ENCODE assay signal across 9 mouse cellular contexts in genomic region chr3:130710103-130710502, GRCm38 (mm10). TPM values are rescaled to one million over a fixed set of nuclear protein-coding genes. Genes with fewer than 3 reads are reported as not detected.
DNase-seq lines count a peak whose midpoint lies in the region; ATAC-seq and TF ChIP-seq lines count a peak whose summit lies in the region.
"Had no signal": no experiment of that assay in that cellular context is flagged by ENCODE, and none has a peak within 500 bp of the region (broad histone marks: within the 10 kb centered on the region; RNA-seq: fewer than 3 reads in every experiment).

No protein-coding gene starts in this region.

- DNase-seq in kidney, adult 8-10 months = no peak
- no peak for DNase-seq in forebrain, embryonic 10.5 days (ENCODE audit: extremely low spot score, low spot score)
- DNase-seq in midbrain, postnatal 0 days (ENCODE audit: low spot score) = no peak
- no peak for DNase-seq in layer of hippocampus, postnatal 10 days (ENCODE audit: low spot score in 2 of 2)
- no peak for DNase-seq in left cerebral cortex, adult 11 months (ENCODE audit: low spot score)
- DNase-seq in thymus, adult 18-20 months = no peak

- WGBS in kidney, embryonic 16.5 days = 55% methylated on average over 7 of the region's 7 CpGs
- 61% methylated on average over 7 of the region's 7 CpGs for WGBS in forebrain, embryonic 10.5 days
- 45% methylated on average over 7 of the region's 7 CpGs for WGBS in intestine, postnatal 0 days
- WGBS in midbrain, postnatal 0 days = 62% methylated on average over 7 of the region's 7 CpGs

- TF ChIP-seq CTCF in intestine, postnatal 0 days (IDR thresholded peaks at IDR 0.05; ENCODE audit: low read depth) = no peak
- no peak for TF ChIP-seq CTCF in midbrain, postnatal 0 days (IDR thresholded peaks at IDR 0.05)

- H3K4me2 ChIP-seq in kidney, embryonic 16.5 days (replicated peaks; ENCODE audit: low read depth, low read length) = peak overlapping the region; percentile 82
- H3K4me2 ChIP-seq in intestine, postnatal 0 days (replicated peaks; ENCODE audit: low read depth) = peak overlapping the region; percentile 60
- peak overlapping the region; percentile 81 for H3K4me2 ChIP-seq in midbrain, postnatal 0 days (ENCODE audit: low read depth, low read length, poor library complexity, severe bottlenecking)

- peaks cover 2% of the 10 kb centered on the region; the same call in 1 of the 2 replicates for H3K36me3 ChIP-seq in kidney, embryonic 16.5 days (ENCODE audit: insufficient read depth, low read length)
- peaks cover 18% of the 10 kb centered on the region for H3K36me3 ChIP-seq in forebrain, embryonic 10.5 days (replicated peaks)
- H3K36me3 ChIP-seq in intestine, postnatal 0 days (ENCODE audit: control insufficient read depth, insufficient read depth) = peaks cover 2% of the 10 kb centered on the region; the same call in 1 of the 2 replicates
- no peaks in the 10 kb centered on the region for H3K36me3 ChIP-seq in midbrain, postnatal 0 days (ENCODE audit: insufficient read depth, low read length)

- no peaks in the 10 kb centered on the region for H3K27me3 ChIP-seq in kidney, embryonic 16.5 days (ENCODE audit: insufficient read depth, low read length)
- H3K27me3 ChIP-seq in forebrain, embryonic 10.5 days (ENCODE audit: poor library complexity, severe bottlenecking) = no peaks in the 10 kb centered on the region
- no peaks in the 10 kb centered on the region for H3K27me3 ChIP-seq in intestine, postnatal 0 days (replicated peaks; ENCODE audit: control insufficient read depth, insufficient read depth, low read length)
- H3K27me3 ChIP-seq in midbrain, postnatal 0 days (ENCODE audit: insufficient read depth, low read length) = no peaks in the 10 kb centered on the region

- no peaks in the 10 kb centered on the region for H3K9me3 ChIP-seq in kidney, embryonic 16.5 days (ENCODE audit: low read length)
- no peaks in the 10 kb centered on the region for H3K9me3 ChIP-seq in forebrain, embryonic 10.5 days
- no peaks in the 10 kb centered on the region for H3K9me3 ChIP-seq in intestine, postnatal 0 days (ENCODE audit: control insufficient read depth)
- H3K9me3 ChIP-seq in midbrain, postnatal 0 days (ENCODE audit: low read length) = no peaks in the 10 kb centered on the region
- H3K9me3 ChIP-seq: G1E had no signal

- peak overlapping the region; percentile 83 for H3K4me3 ChIP-seq in kidney, embryonic 16.5 days (ENCODE audit: low read length)
- peak overlapping the region; percentile 69 for H3K4me3 ChIP-seq in forebrain, embryonic 10.5 days
- H3K4me3 ChIP-seq in intestine, postnatal 0 days (ENCODE audit: low read depth, low read length) = peak overlapping the region; percentile 91
- H3K4me3 ChIP-seq in midbrain, postnatal 0 days (ENCODE audit: low read depth, low read length) = no peak overlapping the region; the same call in 1 of the 2 replicates

- no peak overlapping the region for H3K27ac ChIP-seq in kidney, embryonic 16.5 days (ENCODE audit: low read length)
- peak overlapping the region; percentile 94 for H3K27ac ChIP-seq in forebrain, embryonic 10.5 days
- H3K27ac ChIP-seq in intestine, postnatal 0 days (ENCODE audit: low read depth, low read length) = no peak overlapping the region
- H3K27ac ChIP-seq in midbrain, postnatal 0 days (ENCODE audit: low read depth, low read length) = no peak overlapping the region

- H3K9ac ChIP-seq in kidney, embryonic 16.5 days (replicated peaks; ENCODE audit: low read length) = no peak overlapping the region
- no peak overlapping the region for H3K9ac ChIP-seq in intestine, postnatal 0 days (ENCODE audit: low read depth, low read length)
- H3K9ac ChIP-seq in midbrain, postnatal 0 days (replicated peaks; ENCODE audit: low read length, poor library complexity, severe bottlenecking) = no peak overlapping the region

- ATAC-seq in kidney, embryonic 16.5 days (ENCODE audit: low FRiP score, low TSS enrichment) = no peak
- ATAC-seq in intestine, postnatal 0 days = no peak
- ATAC-seq in midbrain, postnatal 0 days (ENCODE audit: low FRiP score) = no peak

- peaks cover 18% of the 10 kb centered on the region for H3K4me1 ChIP-seq in kidney, embryonic 16.5 days (ENCODE audit: insufficient read depth, low read length)
- H3K4me1 ChIP-seq in forebrain, embryonic 10.5 days = peaks cover 25% of the 10 kb centered on the region
- no peaks in the 10 kb centered on the region; the same call in 1 of the 2 replicates for H3K4me1 ChIP-seq in intestine, postnatal 0 days (replicated peaks; ENCODE audit: control insufficient read depth, insufficient read depth, low read length)
- peaks cover 9% of the 10 kb centered on the region; the same call in 1 of the 2 replicates for H3K4me1 ChIP-seq in midbrain, postnatal 0 days (ENCODE audit: insufficient read depth, low read length)

RNA-seq across cellular contexts. Expression of gene Ostc, which starts 0.9 kb away (rescaled TPM):
- 356 and 387 TPM in 2 replicates for polyA plus RNA-seq in kidney, embryonic 16.5 days (2015; fragmentation: Nextera tagmentation; extraction: Ambion mirVana)
- 330 TPM in 2 replicates for polyA plus RNA-seq in forebrain, embryonic 10.5 days (2016; fragmentation: Nextera tagmentation; extraction: Ambion mirVana)
- 259 and 278 TPM in 2 replicates for polyA plus RNA-seq in intestine, postnatal 0 days (2015; fragmentation: Nextera tagmentation; extraction: Ambion mirVana)
- 99.9 and 111 TPM in 2 replicates for total RNA-seq in midbrain, postnatal 0 days (2014; rRNA removed)
- 160 and 170 TPM in 2 replicates for polyA plus RNA-seq in midbrain, postnatal 0 days (2015; fragmentation: Nextera tagmentation; extraction: Ambion mirVana)
- total RNA-seq in layer of hippocampus, postnatal 10 days (2021) = 10 to 100 TPM; 81.0 to 87.1 TPM

RNA-seq across cellular contexts. Expression of gene Rpl34, which starts 20.1 kb away (rescaled TPM):
- 806 and 861 TPM in 2 replicates for polyA plus RNA-seq in kidney, embryonic 16.5 days (2015; fragmentation: Nextera tagmentation; extraction: Ambion mirVana)
- 923 and 949 TPM in 2 replicates for polyA plus RNA-seq in forebrain, embryonic 10.5 days (2016; fragmentation: Nextera tagmentation; extraction: Ambion mirVana)
- 579 and 584 TPM in 2 replicates for polyA plus RNA-seq in intestine, postnatal 0 days (2015; fragmentation: Nextera tagmentation; extraction: Ambion mirVana)
- 352 and 411 TPM in 2 replicates for total RNA-seq in midbrain, postnatal 0 days (2014; rRNA removed)
- 496 and 514 TPM in 2 replicates for polyA plus RNA-seq in midbrain, postnatal 0 days (2015; fragmentation: Nextera tagmentation; extraction: Ambion mirVana)
- 100 to 1,000 TPM; 355 to 393 TPM for total RNA-seq in layer of hippocampus, postnatal 10 days (2021)
